Mouse (Mus musculus): Measurements from ENCODE around the gene Mga.

The Mga gene

DNA sequence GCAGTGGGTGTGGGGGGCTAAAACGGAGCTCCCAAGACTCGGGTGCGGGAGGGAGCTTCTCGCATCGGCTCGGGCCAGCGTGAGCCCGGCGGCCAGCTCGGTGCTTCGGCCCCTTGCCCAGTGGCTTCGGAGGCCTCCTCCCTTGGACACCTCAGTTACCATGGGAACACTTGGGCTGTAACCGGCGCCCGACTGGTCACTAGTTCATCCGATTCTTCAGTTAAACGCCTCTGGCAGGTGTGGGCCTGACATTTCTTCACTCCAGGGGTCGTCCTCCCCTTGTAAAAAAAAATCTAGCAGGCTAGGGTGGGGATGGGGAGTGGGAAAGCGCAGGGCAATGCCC lies 75.5 kb downstream of the Mga start, which contains the start of gene Mapkbp1:
Mapkbp1 (plus strand) TSS at position 163 of the 343 bp plus-strand sequence.
- no peaks in the 10 kb centered on the region for H3K9me3 ChIP-seq (ENCODE audit: low read length)
- H3K4me3 ChIP-seq (replicated peaks; ENCODE audit: low read length), result peak within 1 kb of the TSS; percentile 87
- peaks cover 6% of the 10 kb centered on the region for H3K36me3 ChIP-seq (ENCODE audit: insufficient read depth, low read length)
- peaks cover 16% of the 10 kb centered on the region for H3K4me1 ChIP-seq (replicated peaks; ENCODE audit: low read depth, low read length)
- no peaks in the 10 kb centered on the region for H3K27me3 ChIP-seq (ENCODE audit: insufficient read depth, low read length)
- TF ChIP-seq POU5F1 (IDR thresholded peaks at IDR 0.05; ENCODE audit: borderline replicate concordance, low read length) (no peak), CTCF (conservative IDR thresholded peaks at IDR 0.05; ENCODE audit: low read length) (no peak), NANOG (IDR thresholded peaks at IDR 0.05; ENCODE audit: borderline replicate concordance, low read length) (no peak)

DNA sequence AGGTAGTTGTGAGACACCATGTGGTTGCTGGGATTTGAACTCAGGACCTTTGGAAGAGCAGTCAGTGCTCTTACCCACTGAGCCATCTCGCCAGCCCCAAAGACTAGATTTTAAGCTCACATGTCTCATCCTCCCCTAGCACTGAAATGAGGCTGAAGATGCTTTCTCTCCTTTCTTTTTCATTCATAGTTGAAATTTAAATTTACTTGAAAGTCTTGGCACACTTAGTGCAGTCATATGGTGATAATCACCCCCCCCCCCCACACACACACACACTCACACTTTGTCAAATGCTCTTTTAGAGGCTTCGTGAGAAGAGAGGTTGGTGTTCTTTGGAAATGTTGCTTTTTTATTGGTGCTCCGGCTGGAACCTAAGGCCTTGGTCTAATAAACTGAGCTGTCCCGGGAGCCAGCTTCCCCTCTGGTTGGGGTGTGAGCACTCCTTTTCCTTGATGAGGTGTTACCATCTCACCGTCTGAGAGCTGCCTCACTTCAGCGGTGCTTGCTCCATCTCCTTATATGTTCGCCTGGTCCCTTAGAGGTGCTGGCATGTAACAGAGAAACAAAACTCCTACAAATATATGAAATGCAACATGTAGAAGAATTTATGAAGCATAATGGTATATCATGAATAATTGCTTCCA lies 83.4 kb downstream of the Mga start:
- no peaks in the 10 kb centered on the region for H3K27me3 ChIP-seq (ENCODE audit: insufficient read depth, low read length)

DNA sequence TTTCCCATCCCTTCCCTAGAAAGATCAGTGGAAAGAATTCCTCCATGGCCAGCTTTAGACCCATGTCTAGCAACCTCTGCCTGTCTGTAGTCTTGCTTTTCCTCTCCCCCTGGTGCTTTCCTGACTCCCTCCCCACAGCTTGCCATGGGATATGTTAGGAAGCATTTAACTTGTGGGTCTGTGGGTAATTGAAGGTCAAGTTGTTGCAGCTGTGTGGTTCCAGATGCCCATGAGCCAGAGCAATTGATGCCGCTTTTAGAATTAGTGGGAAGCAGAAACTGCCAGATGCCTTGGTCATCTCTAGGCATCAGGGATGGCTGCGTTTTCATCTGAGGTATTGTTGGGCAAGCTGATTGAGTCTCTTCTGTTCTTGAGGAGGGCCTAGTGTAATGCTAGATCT lies 84.6 kb downstream of the Mga start:
- no peaks in the 10 kb centered on the region for H3K9me3 ChIP-seq (ENCODE audit: low read length)
- no peak overlapping the region for H3K4me3 ChIP-seq (replicated peaks; ENCODE audit: low read length)
- TF ChIP-seq NANOG (IDR thresholded peaks at IDR 0.05; ENCODE audit: borderline replicate concordance, low read length) (no peak), POU5F1 (IDR thresholded peaks at IDR 0.05; ENCODE audit: borderline replicate concordance, low read length) (no peak), CTCF (conservative IDR thresholded peaks at IDR 0.05; ENCODE audit: low read length) (no peak)
- no peaks in the 10 kb centered on the region for H3K27me3 ChIP-seq (ENCODE audit: insufficient read depth, low read length)
- peaks cover 7% of the 10 kb centered on the region; the same call in 1 of the 2 replicates for H3K36me3 ChIP-seq (ENCODE audit: insufficient read depth, low read length)
- H3K4me1 ChIP-seq (replicated peaks; ENCODE audit: low read depth, low read length), result peaks cover 25% of the 10 kb centered on the region

More for the DNA sequence above, 83.4 kb downstream of the Mga start:
- peaks cover 14% of the 10 kb centered on the region for H3K4me1 ChIP-seq (replicated peaks; ENCODE audit: low read depth, low read length)
- H3K9me3 ChIP-seq (ENCODE audit: low read length), result no peaks in the 10 kb centered on the region
- no peak overlapping the region for H3K4me3 ChIP-seq (replicated peaks; ENCODE audit: low read length)
- no peak for TF ChIP-seq CTCF (conservative IDR thresholded peaks at IDR 0.05; ENCODE audit: low read length)
- peaks cover 7% of the 10 kb centered on the region; the same call in 1 of the 2 replicates for H3K36me3 ChIP-seq (ENCODE audit: insufficient read depth, low read length)

DNA sequence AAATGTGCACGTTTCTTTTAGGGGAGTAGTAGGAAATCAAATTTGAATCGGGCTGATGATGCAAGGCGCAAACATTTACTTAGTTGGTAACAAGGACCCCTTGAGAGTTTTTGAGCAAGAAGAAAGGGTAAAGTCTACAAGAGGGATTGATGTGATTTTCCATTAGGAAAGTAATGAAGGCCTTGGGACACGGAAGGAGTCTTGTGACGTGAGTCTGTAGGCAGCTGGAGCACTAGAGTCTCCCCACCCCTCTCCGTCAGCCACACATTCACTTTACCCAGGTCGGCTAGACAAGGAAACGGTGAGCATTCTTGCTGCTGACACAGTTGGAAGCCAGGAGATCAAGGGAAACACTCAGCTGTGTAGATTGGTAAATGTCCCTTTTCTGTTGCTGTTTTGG lies 88.8 kb downstream of the Mga start:
- H3K27me3 ChIP-seq (ENCODE audit: insufficient read depth, low read length), result no peaks in the 10 kb centered on the region
- TF ChIP-seq POU5F1 (IDR thresholded peaks at IDR 0.05; ENCODE audit: borderline replicate concordance, low read length) (no peak), NANOG (IDR thresholded peaks at IDR 0.05; ENCODE audit: borderline replicate concordance, low read length) (peak; percentile 9; the same call in 1 of the 2 replicates), CTCF (conservative IDR thresholded peaks at IDR 0.05; ENCODE audit: low read length) (no peak)
- no peaks in the 10 kb centered on the region for H3K9me3 ChIP-seq (ENCODE audit: low read length)
- peaks cover 7% of the 10 kb centered on the region; the same call in 1 of the 2 replicates for H3K36me3 ChIP-seq (ENCODE audit: insufficient read depth, low read length)
- no peak overlapping the region for H3K4me3 ChIP-seq (replicated peaks; ENCODE audit: low read length)
- H3K4me1 ChIP-seq (replicated peaks; ENCODE audit: low read depth, low read length), result peaks cover 18% of the 10 kb centered on the region

DNA sequence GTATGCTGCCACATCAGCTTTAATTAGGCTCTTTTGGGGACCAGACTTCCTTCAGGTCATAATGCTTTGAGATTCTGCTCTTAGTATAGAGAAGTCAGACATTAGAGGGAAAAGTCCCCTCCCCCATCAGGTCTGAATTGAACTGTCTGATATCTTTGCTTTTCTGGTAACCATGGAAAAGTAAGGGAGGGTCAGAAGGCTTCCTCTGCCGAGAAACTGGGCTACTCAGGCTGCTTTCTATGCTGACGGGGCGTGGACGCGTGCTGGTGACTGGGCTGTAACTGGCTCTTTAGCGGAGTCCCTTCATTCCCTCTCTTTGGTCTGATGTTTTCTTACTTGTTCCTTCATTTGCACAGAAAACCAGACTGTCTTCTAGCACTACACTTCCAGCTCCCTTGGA lies 89.3 kb downstream of the Mga start:
- no peaks in the 10 kb centered on the region for H3K9me3 ChIP-seq (ENCODE audit: low read length)
- no peak overlapping the region for H3K4me3 ChIP-seq (replicated peaks; ENCODE audit: low read length)
- peaks cover 18% of the 10 kb centered on the region for H3K4me1 ChIP-seq (replicated peaks; ENCODE audit: low read depth, low read length)
- TF ChIP-seq CTCF (conservative IDR thresholded peaks at IDR 0.05; ENCODE audit: low read length) (no peak), POU5F1 (IDR thresholded peaks at IDR 0.05; ENCODE audit: borderline replicate concordance, low read length) (no peak), NANOG (IDR thresholded peaks at IDR 0.05; ENCODE audit: borderline replicate concordance, low read length) (no peak; the same call in 1 of the 2 replicates)
- H3K27me3 ChIP-seq (ENCODE audit: insufficient read depth, low read length), result no peaks in the 10 kb centered on the region
- H3K36me3 ChIP-seq (ENCODE audit: insufficient read depth, low read length), result peaks cover 5% of the 10 kb centered on the region; the same call in 1 of the 2 replicates

DNA sequence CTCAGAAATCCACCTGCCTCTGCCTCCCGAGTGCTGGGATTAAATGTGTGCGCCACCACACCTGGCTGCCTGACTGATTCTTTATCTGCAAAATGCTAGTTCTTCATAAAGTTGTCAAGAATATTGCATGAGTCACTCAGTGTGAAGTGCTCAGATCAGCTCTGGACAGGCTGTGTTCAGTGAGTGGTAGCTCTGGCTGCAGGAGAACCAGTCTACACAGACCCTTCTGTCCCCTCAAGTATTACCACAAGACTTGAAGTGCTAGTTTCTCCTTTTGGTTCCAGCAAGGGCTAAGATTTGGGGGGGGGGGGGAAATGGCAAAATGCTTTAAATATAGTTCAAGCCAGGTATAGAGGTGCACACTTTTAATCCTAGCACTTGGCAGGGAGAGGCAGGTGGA lies 90.4 kb downstream of the Mga start:
- H3K4me1 ChIP-seq (replicated peaks; ENCODE audit: low read depth, low read length), result peaks cover 22% of the 10 kb centered on the region
- H3K27me3 ChIP-seq (ENCODE audit: insufficient read depth, low read length), result no peaks in the 10 kb centered on the region
- TF ChIP-seq NANOG (IDR thresholded peaks at IDR 0.05; ENCODE audit: borderline replicate concordance, low read length), result no peak
- no peak for TF ChIP-seq POU5F1 (IDR thresholded peaks at IDR 0.05; ENCODE audit: borderline replicate concordance, low read length)
- no peak for TF ChIP-seq CTCF (conservative IDR thresholded peaks at IDR 0.05; ENCODE audit: low read length)
- H3K9me3 ChIP-seq (ENCODE audit: low read length), result no peaks in the 10 kb centered on the region
- no peaks in the 10 kb centered on the region for H3K36me3 ChIP-seq (ENCODE audit: insufficient read depth, low read length)
- H3K4me3 ChIP-seq (replicated peaks; ENCODE audit: low read length), result no peak overlapping the region

DNA sequence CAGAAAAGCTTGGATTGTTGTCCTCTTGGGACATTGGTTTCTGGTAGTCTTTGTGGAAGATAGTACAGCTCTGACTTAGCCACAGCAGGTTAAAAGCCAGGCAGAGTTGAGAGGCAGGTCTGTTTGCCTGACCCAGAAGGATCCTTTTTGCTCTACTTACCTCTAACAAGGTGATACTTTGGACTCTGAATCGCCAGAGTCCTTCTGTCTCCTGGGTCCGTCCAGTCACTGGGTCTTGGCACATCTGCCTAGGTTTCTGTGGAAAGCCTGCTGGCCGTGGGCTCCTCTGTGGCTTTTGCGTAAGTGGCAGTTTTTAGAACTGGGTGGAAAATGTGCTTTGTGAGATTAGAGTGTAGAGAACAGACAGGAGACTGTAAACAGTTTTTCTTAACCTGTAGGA lies 91.9 kb downstream of the Mga start:
- no peak for TF ChIP-seq NANOG (IDR thresholded peaks at IDR 0.05; ENCODE audit: borderline replicate concordance, low read length)
- Histone ChIP-seq H3K27me3 (ENCODE audit: insufficient read depth, low read length) (no peaks in the 10 kb centered on the region), H3K4me3 (replicated peaks; ENCODE audit: low read length) (no peak overlapping the region), H3K4me1 (replicated peaks; ENCODE audit: low read depth, low read length) (peaks cover 30% of the 10 kb centered on the region), H3K9me3 (ENCODE audit: low read length) (no peaks in the 10 kb centered on the region), H3K36me3 (ENCODE audit: insufficient read depth, low read length) (no peaks in the 10 kb centered on the region)

DNA sequence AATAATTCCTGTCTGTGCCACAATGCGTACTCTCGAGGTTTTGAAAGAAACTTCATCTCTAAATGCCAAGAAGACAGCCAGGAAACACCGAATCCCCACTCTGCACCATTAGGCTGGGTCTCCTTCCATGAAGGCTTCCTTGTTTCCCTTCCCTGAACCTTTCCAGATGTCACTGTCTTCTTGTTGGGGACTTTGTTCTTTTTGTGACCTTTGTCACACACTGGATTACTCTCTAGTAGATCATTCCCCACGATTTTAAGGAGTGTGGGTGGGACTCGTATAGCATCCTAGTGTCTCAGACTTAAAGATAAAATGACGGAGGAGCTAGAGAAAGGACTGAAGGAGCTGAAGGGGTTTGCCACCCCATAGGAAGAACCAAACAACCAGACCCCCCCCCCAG lies 93.9 kb downstream of the Mga start:
- TF ChIP-seq NANOG (IDR thresholded peaks at IDR 0.05; ENCODE audit: borderline replicate concordance, low read length) (no peak), CTCF (conservative IDR thresholded peaks at IDR 0.05; ENCODE audit: low read length) (no peak), POU5F1 (IDR thresholded peaks at IDR 0.05; ENCODE audit: borderline replicate concordance, low read length) (no peak)
- H3K4me3 ChIP-seq (replicated peaks; ENCODE audit: low read length), result no peak overlapping the region
- H3K4me1 ChIP-seq (replicated peaks; ENCODE audit: low read depth, low read length), result peaks cover 25% of the 10 kb centered on the region
- H3K9me3 ChIP-seq (ENCODE audit: low read length), result no peaks in the 10 kb centered on the region
- no peaks in the 10 kb centered on the region for H3K36me3 ChIP-seq (ENCODE audit: insufficient read depth, low read length)
- H3K27me3 ChIP-seq (ENCODE audit: insufficient read depth, low read length), result no peaks in the 10 kb centered on the region

DNA sequence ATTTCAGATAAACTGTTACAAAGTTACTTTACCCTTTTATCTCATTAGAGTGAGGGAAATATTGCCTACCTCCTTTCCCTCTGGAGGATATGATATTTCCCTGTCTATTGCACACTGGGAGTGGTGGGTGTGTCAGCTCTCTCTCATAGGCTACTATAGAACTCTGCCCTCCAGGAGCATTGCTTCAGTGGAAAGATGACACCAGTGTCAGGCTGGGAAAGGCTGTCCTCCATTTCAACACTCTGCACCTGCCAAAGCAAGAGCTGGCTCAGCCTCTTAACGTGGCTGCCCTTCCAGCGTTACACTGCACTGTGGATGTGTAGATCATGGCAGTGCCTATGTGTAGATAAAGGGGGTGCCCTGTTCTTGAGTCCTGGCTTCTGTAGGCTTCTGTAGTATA lies 95.3 kb downstream of the Mga start:
- Histone ChIP-seq H3K27me3 (ENCODE audit: insufficient read depth, low read length) (no peaks in the 10 kb centered on the region), H3K4me1 (replicated peaks; ENCODE audit: low read depth, low read length) (peaks cover 16% of the 10 kb centered on the region), H3K36me3 (ENCODE audit: insufficient read depth, low read length) (0 out of 2 replicates have a peak, but pooled peaks cover 2% of the 10 kb centered on the region), H3K9me3 (ENCODE audit: low read length) (no peaks in the 10 kb centered on the region), H3K4me3 (replicated peaks; ENCODE audit: low read length) (no peak overlapping the region)
- TF ChIP-seq NANOG (IDR thresholded peaks at IDR 0.05; ENCODE audit: borderline replicate concordance, low read length) (no peak), POU5F1 (IDR thresholded peaks at IDR 0.05; ENCODE audit: borderline replicate concordance, low read length) (no peak), CTCF (conservative IDR thresholded peaks at IDR 0.05; ENCODE audit: low read length) (no peak)

Data from E14TG2a.4 (cell line).